Mouse (Mus musculus) layer of hippocampus, adult 8-10 months (tissue): ENCODE results near the gene Lrch1. TPM values are rescaled to one million over a fixed set of nuclear protein-coding genes. Genes with fewer than 3 reads are reported as not detected.

ENCODE experiments used
- DNase-seq, 2 experiments: peaks; one replicate each; pipeline ENCODE4 v3.0.0; 2022; ENCODE audit warnings: low spot score in 2 of 2
- total RNA-seq, 4 experiments: library from RNA; stranded (reverse); gene quantifications; 2 replicates each; pipeline ENCODE4 v1.2.4; 2022

The Lrch1 gene
- total RNA-seq, 4 experiments from 2014 or later = 14.8 to 43.1 (median 18.3) TPM

DNA sequence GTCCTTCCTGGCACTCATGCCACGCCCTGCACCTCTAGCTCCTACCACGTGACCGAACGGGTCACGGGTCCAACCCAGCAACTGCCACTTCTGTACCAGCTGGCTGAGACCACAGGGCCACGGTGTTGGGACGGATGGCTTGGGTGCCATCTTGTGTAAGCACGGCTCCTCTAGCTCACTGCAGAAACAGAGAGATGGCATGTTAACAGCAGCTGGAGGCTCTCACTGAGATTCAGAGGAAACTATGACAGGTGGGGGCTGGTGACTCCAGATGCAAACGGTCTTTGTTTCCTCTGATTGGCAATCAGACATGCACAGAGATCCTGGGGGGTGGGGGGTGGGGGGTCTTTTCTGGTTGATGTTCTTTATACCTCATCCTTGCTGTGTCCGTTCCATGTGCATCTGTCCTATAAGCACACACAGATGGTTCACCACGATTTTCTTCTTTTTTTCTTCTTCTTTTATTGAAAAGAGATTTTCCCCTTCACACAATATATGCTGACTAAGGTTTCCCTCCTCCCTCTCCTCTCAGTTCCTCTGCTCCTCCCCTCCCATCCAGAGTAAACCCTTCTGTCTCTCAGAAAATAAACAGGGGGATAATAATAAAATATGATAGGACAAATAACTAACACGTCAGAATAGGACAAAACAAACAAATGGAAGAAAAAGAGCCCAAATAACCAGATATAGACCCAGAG is 25.5 kb downstream of the Lrch1 start:
- no peak for DNase-seq

GRCm38 (mm10) chr14:74921471-74921870 is 26.2 kb downstream of the Lrch1 start:
- DNase-seq = no peak

GRCm38 (mm10) chr14:74919132-74919531 is 28.5 kb downstream of the Lrch1 start:
- DNase-seq = no peak

GRCm38 (mm10) chr14:74918521-74919103 is 29.1 kb downstream of the Lrch1 start:
- DNase-seq = no peak

GRCm38 (mm10) chr14:74917504-74918124 is 30.1 kb downstream of the Lrch1 start:
- DNase-seq = no peak

GRCm38 (mm10) chr14:74916691-74917090 is 31.0 kb downstream of the Lrch1 start:
- DNase-seq = no peak

DNA sequence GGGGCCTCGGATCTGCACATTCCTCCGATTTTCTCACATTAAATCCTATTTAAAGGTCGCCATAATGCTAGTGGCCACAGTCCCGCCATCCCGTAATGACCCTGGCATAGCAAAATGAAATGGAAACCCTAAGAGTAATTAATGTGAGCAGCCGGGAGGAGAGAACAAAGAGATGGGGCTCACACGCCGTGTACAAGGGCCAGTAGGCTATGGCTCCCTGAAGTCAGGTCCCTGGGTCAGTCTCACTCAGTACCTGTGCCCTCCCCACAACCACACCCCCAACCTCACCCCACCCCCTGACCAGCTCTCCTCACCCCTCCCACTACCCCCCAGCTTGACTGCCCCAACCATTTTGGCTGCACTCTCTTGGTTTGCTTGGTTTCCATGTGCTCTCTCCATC is 31.6 kb downstream of the Lrch1 start:
- DNase-seq = no peak

DNA sequence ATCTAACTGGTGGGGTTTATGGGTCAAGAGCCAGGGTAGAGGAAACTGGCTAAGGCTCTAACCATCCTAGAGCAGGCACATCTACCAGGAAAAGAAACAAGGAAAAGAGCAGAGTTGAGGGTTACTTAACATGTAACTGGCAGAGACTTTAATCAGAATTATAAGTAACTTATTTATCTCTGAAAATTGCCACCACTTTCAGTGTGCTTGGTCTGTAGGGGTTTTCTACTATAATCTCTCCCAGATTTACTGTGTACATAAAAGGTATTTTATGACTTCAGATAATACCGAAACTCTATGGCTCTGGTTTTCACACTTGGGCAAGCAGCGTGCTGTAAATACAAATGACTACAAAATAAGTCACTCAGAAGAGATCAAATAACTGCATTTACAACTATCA is 32.0 kb downstream of the Lrch1 start:
- DNase-seq = no peak

- peak; percentile 59 to 71 for DNase-seq
Measured at GRCm38 (mm10) chr14:74915025-74915424, 32.7 kb downstream of the Lrch1 start.

DNA sequence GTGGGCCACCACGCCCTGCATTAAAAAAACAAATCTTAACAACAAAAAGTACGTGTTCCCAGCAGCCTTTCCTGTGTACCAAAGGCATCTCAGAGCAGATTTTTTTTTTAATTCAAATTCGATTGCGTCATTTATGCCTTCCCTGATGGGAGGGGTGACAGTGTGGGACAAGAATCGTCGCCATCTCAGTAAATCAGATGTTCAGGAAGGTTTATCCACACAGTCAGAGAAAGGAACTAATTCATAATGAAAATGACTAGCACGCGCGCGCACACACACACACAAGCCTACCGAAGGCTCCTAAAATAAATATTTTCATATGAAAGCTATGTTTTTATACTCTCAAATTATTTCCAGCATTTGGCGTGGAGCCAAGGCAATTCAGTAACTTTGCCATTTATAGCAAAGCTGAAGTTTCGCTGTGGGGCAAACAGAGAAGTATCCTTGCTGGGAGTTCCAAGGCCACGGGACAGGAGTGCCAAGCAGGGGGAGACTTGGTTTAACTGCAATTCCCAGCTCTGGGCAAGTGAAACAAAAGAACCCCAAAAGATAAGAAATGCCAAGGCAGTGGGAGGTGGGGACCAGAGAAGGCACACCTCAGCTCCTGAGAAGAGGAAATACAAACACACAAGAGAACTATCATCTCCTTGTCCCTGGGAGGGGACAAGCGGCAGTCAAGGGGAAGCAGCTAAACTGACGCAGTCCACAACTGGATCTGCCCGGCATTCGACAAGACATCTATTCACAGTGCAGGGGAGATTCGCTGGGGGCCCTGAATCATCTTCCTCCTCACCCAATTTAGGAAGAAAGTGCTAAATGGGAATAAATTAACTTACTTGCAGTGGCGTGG is 34.1 kb downstream of the Lrch1 start:
- no peak for DNase-seq

GRCm38 (mm10) chr14:74910363-74910762 is 37.3 kb downstream of the Lrch1 start:
- no peak for DNase-seq

DNA sequence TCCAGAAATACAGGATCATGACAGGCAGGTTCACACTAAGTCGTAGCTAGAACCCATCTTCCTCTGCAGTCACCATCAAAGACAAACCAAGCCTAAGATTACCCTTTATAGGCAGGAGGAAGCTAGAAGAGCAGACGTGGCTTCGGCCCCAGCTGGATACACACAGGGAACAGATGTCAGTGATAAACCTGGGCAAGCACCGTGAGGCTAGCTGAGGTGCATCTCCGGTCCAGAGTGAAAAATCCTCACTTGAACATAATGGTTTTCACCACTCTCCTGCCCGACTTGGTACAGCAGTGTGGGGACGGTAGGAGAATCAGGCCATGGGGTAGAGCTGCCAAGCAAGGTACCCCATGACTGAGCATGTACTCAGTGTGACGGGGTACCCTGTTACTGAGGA is 38.7 kb downstream of the Lrch1 start:
- no peak for DNase-seq

GRCm38 (mm10) chr14:74908250-74908649 is 39.4 kb downstream of the Lrch1 start:
- DNase-seq = no peak

DNA sequence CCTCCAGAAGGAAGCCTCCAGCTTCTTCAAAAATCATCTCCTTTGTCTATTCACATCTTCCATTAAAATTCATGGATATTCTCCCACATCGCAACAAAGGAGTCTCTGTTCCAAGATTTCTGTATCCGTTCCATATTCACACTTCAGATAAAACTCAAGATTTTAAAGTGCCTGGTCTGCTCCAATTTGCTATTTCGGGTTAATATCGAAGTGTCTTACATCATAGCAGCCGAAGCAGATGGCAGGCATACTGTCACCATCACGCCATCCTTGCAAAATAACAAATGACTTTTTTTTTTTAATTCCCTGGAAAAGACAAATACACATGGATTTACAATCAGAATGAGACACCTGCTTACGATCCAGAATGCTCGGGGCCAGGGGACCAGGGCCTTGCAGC is 40.0 kb downstream of the Lrch1 start:
- DNase-seq = peak in 1 of 2 experiments; percentile 28

GRCm38 (mm10) chr14:74905990-74906389 is 41.7 kb downstream of the Lrch1 start:
- no peak for DNase-seq

- no peak for DNase-seq
Measured at GRCm38 (mm10) chr14:74904442-74904841, 43.2 kb downstream of the Lrch1 start.

GRCm38 (mm10) chr14:74903047-74903446 is 44.6 kb downstream of the Lrch1 start:
- no peak for DNase-seq

- DNase-seq = no peak
Measured at GRCm38 (mm10) chr14:74900705-74901369, 46.8 kb downstream of the Lrch1 start.

DNA sequence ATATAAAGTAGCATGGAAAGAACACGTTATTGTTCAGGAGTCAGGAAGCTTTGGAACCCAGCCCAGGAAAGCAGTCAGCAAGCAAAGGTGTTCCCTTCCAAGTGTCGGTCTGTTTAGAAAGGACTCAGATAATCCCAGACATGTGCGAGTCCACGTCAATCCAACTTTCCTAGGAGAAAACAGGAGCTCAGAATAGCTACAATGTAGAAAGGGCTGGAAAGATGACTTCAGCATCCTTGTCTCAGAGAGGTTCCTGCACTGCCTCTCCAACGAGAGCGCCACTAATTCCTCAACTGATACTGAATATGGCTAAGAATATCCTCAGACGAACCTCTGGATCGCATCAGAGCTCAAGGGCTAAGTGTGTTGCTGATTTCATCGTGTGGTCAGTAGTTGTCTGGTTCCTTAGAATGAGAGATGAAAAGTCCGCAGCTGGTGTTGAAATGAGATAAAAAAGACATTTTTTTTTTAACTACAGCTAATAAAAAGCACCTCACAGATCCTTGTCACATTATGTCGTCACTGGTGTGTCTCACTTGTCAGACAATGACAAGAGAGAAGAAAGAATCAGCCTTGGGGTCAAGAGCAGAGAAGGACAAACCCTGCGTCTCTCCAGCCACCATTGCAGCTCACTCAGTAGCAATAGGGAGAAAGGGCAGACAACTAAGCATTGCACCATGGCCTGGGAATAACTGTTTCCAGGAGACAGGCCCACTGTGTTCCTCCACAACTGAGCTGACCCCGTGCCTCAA is 47.5 kb downstream of the Lrch1 start:
- no peak for DNase-seq

DNA sequence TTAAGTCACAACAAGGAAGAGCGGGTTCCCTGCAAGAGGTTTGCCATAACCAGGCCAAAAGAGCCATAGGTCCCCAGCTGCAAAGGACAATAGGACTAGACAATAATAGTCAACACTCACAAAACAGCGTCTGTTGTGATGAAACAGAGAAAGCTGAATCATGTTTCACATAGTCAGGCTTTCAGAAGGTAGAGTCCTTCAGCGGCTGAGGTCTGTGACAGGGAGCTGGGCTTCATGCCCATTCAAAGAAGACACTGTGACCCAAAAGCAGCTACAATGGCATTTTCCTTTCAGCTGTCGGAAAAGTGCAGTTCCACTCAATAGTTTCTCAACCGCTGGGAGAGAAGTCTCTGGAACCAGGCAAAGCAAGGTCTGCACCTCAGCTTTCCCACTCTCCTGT is 48.7 kb downstream of the Lrch1 start:
- DNase-seq = no peak

- no peak for DNase-seq
Measured at GRCm38 (mm10) chr14:74893693-74894092, 54.0 kb downstream of the Lrch1 start.
